Mouse (Mus musculus): ENCODE data around the gene Cactin.

Cactin gene

DNA sequence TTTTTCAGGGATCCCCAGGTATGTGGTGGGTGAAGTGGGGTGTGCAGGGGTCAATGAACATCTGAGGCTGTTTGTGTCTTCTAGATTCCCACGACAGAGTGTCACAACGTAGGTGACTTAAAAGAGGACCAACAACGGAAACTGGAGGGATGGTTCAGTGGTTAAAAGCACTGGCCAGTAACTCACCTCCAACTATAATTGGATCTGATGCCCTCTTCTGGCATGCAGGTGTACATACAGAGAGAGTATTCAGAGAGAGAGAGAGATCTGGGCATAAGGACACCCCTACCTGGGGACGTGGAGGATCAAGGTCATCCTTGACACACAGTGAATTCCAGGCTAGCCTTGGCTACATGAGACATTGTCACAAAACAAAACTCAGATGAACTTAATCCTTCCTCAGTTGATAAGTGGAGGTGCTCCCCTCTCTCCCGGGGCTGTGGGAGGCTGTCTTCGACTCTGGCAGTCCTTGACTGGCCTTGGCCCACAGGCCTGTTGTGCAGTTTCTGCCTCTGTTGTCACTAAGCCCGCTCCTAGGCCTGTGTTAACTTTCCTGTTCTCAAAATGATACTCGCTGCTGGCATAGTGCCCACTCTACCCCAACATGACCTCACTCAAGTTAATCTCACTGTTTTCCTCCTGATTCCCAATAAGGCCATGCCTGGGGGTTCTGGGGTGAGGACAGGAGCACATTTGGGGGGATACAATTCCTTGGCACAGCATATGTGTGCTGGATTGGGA lies 23.7 kb downstream of the Cactin start:
- DNase-seq, result no peak

DNA sequence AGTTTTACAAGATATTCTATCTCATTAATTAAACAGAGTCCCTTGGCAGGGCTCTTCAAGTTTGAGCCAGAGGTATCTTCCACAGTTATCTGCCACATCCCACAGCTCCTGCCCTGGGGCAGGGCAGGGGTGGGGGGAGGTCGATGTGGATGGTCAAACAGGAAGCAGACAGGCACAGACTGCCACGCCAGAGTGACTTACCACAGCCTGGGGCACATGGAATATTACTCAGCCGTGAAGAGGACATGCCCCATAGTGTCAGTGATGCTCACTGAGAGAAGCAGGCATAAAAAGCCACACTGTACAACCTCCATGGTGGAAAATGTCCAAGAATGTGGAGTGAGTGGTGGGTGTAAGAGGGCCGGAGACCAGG lies 24.2 kb downstream of the Cactin start:
- DNase-seq, result no peak

DNA sequence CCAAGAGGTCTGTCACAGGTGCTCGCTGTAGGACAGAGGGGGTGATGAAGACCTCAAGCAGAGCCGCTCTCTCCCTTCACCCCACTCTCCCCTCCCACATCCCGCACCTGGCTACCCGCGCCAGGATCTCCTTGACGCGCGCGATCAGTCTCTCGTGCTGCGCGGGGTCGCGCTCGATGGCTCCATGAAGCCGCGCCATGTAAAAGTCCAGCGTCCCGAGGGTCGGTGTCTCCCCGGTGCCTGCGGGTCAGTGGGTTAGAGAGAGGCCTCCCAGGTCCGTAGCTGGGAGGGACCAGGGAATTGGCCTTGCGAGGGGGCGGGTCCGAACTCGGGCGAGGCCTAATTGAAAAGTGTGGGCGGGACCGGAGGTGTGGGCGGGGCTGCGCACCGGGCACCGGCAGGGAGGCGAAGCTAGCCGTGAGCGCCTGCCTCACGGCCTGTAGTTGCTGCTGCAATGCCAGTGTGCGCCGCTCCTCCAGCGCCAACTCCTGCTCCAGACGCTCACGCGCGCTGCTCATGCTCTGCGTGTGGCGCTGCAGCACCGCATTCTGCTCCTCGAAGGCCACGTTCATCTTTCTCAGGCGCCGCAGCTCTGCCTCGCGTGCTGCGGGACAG lies 25.7 kb downstream of the Cactin start:
- peak; percentile 81 for DNase-seq

DNA sequence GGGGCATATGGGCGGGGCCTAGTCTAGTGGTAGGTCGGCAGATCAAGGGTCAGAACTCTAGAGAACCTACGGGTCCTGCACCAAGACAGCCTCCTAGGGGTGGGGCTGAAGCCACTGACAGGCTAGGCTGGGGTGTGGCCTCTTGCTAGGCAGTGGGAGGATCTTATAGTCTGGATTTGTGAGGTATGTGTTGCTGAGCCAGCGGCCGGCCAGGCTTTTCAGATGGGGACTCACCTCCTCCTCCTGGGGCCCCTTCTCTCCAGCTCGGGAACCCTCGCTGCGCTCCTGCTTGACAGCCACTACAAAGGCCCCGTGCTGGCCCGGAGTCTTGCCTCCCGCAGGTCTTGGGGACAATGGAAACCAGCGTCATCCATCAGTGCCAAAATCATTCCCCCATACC lies 28.2 kb downstream of the Cactin start:
- DNase-seq, result no peak

- DNase-seq, result no peak
These were observed 29.1 kb downstream of the Cactin start for GRCm38 (mm10) chr10:81349961-81350350.

DNA sequence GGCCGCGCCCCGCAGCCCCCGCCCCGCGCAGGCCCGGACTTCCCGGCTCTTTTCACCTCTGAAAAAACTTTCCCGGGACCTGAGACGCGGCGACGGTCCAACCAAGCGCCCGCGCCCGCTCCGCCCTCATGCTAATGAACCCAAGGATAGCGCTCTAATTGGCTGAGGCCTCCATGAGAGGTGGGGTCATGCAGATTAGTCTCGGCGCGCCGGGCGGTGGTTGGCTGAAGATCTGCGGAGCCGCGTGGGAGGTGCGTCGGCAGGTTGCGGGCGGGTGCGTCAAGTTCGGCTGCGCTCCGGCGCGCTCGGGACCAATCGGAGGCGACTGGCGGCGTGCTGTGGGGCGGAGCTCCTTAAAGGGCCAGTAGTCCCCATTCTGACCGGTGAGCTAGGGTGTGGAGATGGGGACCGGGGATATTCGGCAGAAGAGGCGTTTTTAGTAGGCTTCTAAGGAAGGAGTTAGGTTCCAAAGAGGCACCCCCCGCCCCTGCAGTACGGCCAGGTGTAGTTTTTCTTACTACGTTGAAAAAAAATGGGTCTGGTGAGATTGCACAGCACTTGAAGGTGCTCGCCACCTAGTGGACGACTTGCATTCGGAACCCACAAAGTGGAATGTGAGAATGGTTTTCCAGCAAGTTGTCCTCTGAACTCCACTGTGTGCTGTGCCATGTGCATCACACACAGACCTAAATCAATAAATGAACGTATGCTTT lies 29.6 kb downstream of the Cactin start, which contains the start of gene Hmg20b:
Gene Hmg20b (minus strand): TSS at position 130 of the 713 bp plus-strand sequence.
- DNase-seq, result peak; percentile 100

DNA sequence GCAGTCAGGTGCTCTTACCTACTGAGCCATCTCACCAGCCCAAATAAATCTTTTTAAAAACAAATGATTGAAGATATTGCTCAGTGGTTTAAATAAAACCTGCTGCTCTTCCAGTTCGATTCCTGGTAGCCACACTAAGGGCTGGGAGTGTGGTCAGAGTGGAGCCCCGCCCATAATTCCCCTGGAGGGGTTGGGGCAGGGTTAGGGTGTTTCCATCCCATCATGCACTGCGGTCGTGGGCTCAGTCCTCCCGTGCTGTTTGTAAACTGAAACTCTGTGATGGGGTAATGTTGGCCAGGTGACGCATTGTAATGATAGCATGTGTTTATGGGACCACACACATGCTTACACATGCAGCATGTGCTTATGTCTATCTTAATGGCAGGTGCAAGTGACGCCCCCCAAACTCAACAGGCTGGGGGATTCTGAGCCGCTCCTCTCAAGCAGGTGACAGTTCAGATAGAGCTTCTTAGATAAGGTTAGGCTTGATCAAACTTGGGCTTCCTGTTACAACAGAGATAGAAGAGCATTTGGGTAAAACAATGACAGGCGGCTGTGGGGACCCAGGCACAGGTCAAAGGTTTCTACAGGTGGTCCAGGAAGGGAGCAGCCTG lies 30.9 kb downstream of the Cactin start:
- no peak for DNase-seq

DNA sequence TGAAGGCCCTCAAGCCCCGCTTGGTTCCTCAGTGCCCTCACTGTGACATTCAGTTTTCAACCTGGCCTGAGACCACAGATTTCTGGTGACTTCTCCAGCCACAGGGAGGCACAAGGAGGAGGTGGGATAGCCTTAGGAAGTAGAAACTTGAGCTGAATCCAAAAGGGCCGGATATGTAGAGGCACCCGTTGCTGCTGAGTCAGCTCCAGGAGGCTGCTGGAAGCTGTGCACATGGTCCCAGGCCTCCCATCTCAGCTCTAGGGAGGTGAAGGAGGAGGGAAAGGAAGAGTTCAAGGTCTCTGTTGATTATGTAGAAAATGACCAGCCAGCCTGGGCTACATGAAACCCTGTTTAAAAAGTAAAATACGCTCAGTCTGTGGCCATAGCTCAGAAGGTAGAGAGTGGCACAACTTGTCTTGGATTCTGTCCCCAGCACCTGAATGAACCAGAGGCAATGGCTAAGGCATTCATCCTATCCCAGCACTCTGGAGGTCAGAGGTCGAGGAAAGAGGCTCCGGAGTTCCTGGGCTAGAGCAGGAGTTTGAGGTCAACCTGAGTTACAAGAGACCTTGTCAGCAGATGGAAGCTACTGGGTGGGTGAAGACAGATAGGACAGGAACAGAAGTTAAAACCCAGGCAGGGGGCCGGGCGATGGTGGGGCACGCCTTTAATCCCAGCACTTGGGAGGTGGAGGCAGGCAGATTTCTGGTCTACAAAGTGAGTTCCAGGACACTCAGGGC lies 34.0 kb downstream of the Cactin start:
- no peak for DNase-seq

DNA sequence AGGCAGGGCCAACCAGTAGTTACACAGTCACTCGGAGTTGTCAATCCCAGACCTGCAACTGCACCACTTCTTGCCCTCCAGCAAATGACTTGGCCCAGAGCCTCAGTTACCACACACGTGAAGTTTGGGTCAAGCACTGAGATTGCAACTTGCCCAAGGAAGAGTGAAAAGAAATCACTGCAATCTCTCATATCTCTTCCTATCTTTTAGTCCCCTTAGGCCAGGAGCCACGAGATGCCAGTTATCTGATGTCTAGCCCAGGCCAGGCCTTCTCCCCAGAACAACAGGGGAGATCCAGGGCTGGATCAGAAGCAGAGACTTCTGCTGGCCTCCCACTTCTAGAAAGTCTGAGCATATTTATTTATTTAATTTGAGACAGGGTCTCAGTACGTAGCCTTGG lies 34.6 kb downstream of the Cactin start:
- no peak for DNase-seq

DNA sequence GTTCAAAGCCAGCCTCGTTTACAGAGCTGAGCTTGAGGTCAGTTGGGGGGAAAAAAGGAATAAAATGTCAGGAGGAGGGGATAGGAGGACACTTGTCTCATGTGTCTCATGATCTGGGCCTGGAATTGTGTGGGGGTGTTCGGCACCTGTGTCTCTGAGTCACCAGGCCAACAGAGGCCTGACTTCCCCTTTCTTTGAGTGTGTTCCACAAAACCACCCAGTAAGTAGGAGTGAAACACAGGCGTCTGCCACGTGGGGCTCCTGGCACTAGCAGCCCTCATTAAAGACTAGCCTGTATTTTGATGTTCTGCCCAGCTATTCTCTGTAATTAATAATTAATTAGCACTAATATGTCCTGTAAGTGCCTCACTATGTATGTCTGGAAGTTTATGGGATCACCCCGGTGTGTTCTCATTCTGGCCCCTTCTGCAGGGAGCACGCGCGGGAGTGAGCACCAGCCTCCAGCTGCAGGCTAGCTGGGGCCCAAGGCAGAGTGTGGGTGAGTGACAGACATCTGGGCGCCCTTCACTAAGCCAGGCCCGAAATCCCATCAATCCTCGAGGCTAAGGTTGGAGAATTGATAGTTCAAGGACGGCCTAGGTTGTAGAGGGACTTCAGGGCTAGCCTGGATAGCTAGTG lies 35.6 kb downstream of the Cactin start:
- no peak for DNase-seq

DNA sequence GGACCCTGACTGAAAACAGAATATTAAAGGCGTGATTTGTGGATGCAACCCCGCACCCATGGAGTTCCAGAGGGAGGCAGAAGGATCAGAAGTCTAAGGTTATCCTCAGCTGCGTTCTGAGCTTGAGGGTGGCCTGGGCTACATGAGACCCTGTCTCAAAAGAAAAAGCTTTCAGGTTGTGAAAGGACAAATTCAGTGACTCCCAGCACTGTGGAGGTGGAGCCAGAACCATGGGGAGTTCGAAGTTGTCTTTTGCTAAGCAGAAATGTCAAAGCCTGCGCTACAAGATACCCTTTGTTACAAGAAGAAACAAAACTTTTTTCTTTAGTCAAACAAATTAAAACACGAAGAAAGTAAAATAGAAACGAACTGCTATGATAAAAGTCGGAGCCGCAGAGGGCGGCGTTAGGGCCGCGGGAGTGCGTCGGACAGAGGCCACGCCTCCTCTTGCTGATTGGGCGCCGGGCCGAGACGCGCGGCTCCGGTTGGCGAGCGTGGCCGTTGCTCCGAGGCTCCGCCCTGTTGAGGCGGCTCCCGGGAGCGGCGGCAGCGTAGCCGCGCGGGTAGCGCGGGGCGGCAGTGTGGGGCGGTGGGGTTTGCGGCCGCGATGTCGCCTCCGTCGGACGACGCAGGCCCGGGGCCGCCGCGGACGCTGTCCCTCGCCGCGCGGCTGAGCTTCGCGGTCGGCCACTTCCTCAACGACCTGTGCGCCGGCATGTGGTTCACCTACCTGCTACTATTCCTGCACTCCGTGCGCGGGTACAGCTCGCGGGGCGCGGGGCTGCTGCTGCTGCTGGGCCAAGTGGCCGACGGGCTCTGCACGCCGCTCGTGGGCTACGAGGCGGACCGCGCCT lies 36.3 kb downstream of the Cactin start, which contains the start of gene Mfsd12:
Gene Mfsd12 (plus strand): TSS at position 501 of the 854 bp plus-strand sequence.
- DNase-seq, result peak; percentile 93

DNA sequence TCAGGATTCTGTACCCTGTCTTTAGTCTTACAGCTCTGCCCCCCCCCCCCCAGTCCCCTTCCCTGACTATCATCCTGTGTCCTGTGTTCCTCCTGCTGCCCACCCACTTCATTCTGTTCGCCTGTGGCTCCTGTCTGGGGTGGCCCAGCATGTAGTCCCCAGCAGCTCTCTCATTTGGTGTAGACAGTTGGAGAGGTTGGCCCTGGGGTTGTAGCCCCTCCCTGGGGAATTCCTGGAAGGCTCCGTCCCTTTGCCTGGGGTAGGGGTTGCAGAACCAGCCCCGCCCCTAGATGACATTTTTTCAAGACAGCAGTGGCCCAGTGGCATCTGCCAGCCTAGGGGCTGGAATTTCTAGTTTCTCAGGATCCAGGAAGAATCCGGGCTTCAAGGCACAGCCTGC lies 37.3 kb downstream of the Cactin start:
- no peak for DNase-seq

DNA sequence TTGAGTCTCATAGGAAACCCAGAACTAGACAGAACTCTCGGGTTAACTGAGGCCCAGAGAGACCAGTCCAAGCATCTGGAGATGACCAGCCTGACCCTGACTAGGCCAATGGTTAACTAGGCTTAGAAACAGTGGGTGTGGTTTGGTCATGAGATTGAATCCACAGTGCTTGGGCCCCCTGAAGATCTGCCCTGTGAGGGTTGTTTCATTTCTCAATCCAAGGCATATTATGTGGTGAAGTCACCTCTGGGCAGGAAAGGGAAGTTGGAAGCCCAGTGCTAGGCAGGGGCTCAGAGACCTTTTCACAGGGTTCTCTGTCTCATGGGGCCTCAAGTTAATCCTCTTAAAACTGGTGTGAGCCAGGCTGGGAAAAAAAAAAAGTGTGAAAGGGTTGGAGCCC lies 37.9 kb downstream of the Cactin start:
- DNase-seq, result no peak

DNA sequence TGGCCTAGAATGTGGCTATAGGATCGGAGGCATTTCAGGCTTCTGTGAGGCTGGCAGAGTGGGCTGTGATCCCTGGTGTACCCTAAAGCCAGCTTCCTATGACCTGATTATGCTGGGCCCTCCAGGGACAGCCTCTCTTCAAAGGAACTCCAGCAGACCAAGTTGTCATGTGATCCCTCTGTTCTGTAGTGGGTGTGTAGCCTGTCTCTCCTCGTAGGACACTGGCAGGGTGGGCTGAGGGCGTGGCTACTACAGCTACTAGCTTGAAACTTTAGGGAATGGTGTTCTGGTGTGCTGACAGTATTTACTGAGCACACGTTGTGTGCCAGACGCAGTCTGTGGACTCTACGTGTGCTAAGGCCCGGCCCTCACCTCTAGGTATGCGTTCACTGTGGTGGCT lies 39.8 kb downstream of the Cactin start:
- no peak for DNase-seq

GRCm38 (mm10) chr10:81362336-81362949 lies 41.5 kb downstream of the Cactin start:
- no peak for DNase-seq

- DNase-seq, result no peak
These were observed 42.8 kb downstream of the Cactin start for GRCm38 (mm10) chr10:81363436-81364346.

- DNase-seq, result no peak
These were observed 43.8 kb downstream of the Cactin start for GRCm38 (mm10) chr10:81364666-81365065.

- DNase-seq, result no peak
These were observed 44.2 kb downstream of the Cactin start for GRCm38 (mm10) chr10:81365073-81365472.

GRCm38 (mm10) chr10:81365672-81366476 lies 45.0 kb downstream of the Cactin start, which contains the start of gene 4930404N11Rik:
Gene 4930404N11Rik (minus strand): TSS chr10:81365816.
- peak; percentile 72 for DNase-seq
